Mouse (Mus musculus) right cerebral cortex, adult 18-20 months (tissue): Measurements from ENCODE around the gene Vmn1r66.
"Not testable (repeated sequence)": the region's sequence is repeated elsewhere in the genome, so short reads cannot be mapped to it uniquely, and the experiment has no call there.

ENCODE experiments used
- DNase-seq: peaks from one replicate; pipeline ENCODE4 v3.0.0; 2022; ENCODE audit warnings: mixed read lengths

Vmn1r66 gene

DNA sequence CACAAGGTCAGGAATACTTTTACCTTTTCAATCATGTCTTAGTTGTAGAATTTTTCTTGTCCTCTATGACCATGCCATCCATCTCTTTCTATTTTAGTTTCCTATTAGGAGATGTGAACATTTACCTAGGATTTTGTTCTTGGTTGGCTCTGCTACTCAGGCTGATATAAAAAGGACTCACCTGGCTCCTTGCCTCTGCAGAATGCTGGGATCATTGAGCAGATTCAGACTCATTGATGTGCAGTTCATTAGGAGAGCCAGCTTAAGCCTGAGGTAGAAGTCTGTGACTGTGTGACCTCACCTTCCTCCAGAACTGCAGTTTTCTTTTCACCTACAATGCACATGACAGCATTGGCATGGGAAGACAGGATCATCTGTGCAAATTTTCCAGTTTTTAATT lies at the start of gene Vmn1r66:
TSS of gene Vmn1r66 (minus strand) at position 101 of the 400 bp plus-strand sequence.
- DNase-seq = no peak

DNA sequence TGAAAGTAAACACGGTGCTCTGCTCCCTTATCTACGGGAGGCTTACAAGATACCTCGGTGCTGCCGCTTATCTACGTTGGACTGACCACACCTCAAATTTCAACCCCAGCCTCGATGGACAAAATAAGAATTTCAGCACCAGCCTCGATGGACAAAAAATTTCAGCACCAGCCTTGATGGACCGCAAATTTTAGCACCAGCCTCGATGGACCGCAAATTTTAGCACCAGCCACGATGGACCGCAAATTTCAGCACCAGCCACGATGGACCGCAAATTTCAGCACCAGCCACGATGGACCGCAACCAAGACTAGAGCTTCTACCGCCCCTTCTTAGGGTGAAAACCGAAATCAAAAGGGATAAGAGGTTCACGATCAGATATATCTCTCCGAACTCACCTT lies 47.7 kb upstream of the Vmn1r66 start:
- DNase-seq = not testable (repeated sequence)

DNA sequence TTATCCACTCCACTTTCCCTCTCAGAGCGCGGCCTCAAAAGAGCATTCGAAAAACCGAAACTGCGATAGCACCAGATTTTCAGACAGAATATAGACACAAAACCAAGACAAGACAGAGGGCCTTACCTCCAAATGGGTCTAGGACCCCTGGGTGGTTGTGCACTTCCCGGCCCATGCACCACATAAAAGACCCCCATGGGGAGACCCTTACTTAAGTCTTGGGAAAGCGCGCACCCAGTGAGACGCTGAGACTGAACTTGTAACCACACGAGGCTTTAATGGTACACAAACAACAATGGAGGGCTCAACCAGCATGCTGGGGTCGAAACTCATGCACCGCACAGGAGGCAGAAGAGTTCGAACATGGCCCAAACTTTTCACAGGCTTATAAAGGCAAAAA lies 25.7 kb downstream of the Vmn1r66 start:
- no peak for DNase-seq

DNA sequence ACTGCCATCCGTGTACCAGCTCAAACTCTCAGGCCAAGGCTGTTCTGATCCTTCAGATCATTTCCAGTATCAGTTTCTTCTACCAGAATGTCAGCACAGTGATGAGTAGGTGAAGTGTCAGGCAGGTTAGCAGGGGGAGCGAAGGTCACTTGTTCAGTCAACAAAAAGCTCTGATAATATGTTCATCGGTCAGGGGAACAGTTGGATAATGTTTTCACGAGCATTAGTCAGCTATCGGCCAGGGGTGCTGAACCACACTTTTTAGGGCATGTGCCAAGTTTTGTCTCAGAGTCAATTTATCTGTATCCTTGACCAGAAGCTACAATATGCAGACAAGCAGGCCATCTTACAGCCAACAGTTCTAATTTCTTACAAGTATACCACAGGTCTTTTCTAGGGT lies 28.7 kb downstream of the Vmn1r66 start:
- DNase-seq = no peak
